Mouse (Mus musculus) neural tube, embryonic 15.5 days (tissue): Measurements from ENCODE around the gene Rab31. TPM values are rescaled to one million over a fixed set of nuclear protein-coding genes. Genes with fewer than 3 reads are reported as not detected.
"Not testable (repeated sequence)": the region's sequence is repeated elsewhere in the genome, so short reads cannot be mapped to it uniquely, and the experiment has no call there.

Experiments used
- ATAC-seq: fragments of 200-750 bp; cut with Nextera tagmentation; 2 replicates; pipeline ENCODE4 v1.8.0; 2017; ENCODE audit warnings: mild to moderate bottlenecking, moderate TSS enrichment, moderate library complexity; ENCODE audit not compliant: low FRiP score
- H3K27ac ChIP-seq: fragments of 300-500 bp; sonication (generic); replicated peaks from 2 replicates; pipeline ENCODE4 v1.5.1; 2015; ENCODE audit warnings: mild to moderate bottlenecking, inconsistent platforms
- H3K27me3 ChIP-seq: fragments of 300-500 bp; sonication (generic); replicated peaks from 2 replicates; pipeline ENCODE4 v1.6.1; 2015; ENCODE audit warnings: inconsistent platforms
- H3K36me3 ChIP-seq: fragments of 300-500 bp; sonication (generic); 2 replicates; pipeline ENCODE4 v1.6.1; 2015; ENCODE audit warnings: inconsistent platforms
- H3K4me1 ChIP-seq: fragments of 300-500 bp; sonication (generic); 2 replicates; pipeline ENCODE4 v1.6.1; 2015; ENCODE audit warnings: inconsistent platforms
- H3K4me2 ChIP-seq: fragments of 300-500 bp; sonication (generic); 2 replicates; pipeline ENCODE4 v1.6.1; 2015; ENCODE audit warnings: inconsistent platforms, mild to moderate bottlenecking, moderate library complexity
- H3K4me3 ChIP-seq: fragments of 300-500 bp; sonication (generic); replicated peaks from 2 replicates; pipeline ENCODE4 v1.5.1; 2015; ENCODE audit warnings: mild to moderate bottlenecking, inconsistent platforms
- H3K9ac ChIP-seq: fragments of 300-500 bp; sonication (generic); replicated peaks from 2 replicates; pipeline ENCODE4 v1.6.1; 2015; ENCODE audit warnings: mild to moderate bottlenecking, inconsistent platforms
- H3K9me3 ChIP-seq: fragments of 300-500 bp; sonication (generic); replicated peaks from 2 replicates; pipeline ENCODE4 v1.6.1; 2016; ENCODE audit warnings: inconsistent platforms
- WGBS: fragments of 180-500 bp; shearing (Covaris S2); methylation state at CpG from one replicate; pipeline ENCODE4 v1.1.7; 2015; ENCODE audit warnings: mixed read lengths; 5-methylcytosine and 5-hydroxymethylcytosine counted together
- polyA plus RNA-seq: library from polyadenylated mRNA; unstranded; fragments of >200 nt; fragmentation: Nextera tagmentation; extraction: Ambion mirVana; gene quantifications from 2 replicates; pipeline ENCODE4 v1.2.1, GENCODE M21; 2015

Gene Rab31
- polyA plus RNA-seq, 1 experiment from 2014 or later: 56.8 TPM

- H3K36me3 ChIP-seq: no peaks in the 10 kb centered on the region
- WGBS: 89% methylated on average over 1 of the region's 1 CpGs
- peaks cover 22% of the 10 kb centered on the region for H3K4me1 ChIP-seq
- H3K9me3 ChIP-seq: no peaks in the 10 kb centered on the region
- H3K4me3 ChIP-seq: no peak overlapping the region
- no peak for ATAC-seq
- H3K27ac ChIP-seq: no peak overlapping the region
- H3K4me2 ChIP-seq: no peak overlapping the region
- H3K9ac ChIP-seq: no peak overlapping the region
- no peaks in the 10 kb centered on the region for H3K27me3 ChIP-seq
Observed at GRCm38 (mm10) chr17:65639144-65639543, 133.4 kb downstream of the Rab31 start.

- ATAC-seq: no peak
- Histone ChIP-seq H3K4me1 (0 out of 2 replicates have a peak, but pooled peaks cover 6% of the 10 kb centered on the region), H3K9me3 (no peaks in the 10 kb centered on the region), H3K27me3 (no peaks in the 10 kb centered on the region), H3K27ac (no peak overlapping the region), H3K4me3 (no peak overlapping the region), H3K9ac (no peak overlapping the region), H3K36me3 (no peaks in the 10 kb centered on the region), H3K4me2 (no peak overlapping the region)
- WGBS: 73% methylated on average over 14 of the region's 14 CpGs
Observed at GRCm38 (mm10) chr17:65635715-65636360, 136.7 kb downstream of the Rab31 start.

GRCm38 (mm10) chr17:65629943-65630342 is 142.6 kb downstream of the Rab31 start:
- no peak overlapping the region for H3K27ac ChIP-seq
- WGBS: 90% methylated on average over 6 of the region's 6 CpGs
- no peak for ATAC-seq

GRCm38 (mm10) chr17:65628823-65629532 is 143.6 kb downstream of the Rab31 start:
- not testable (repeated sequence) for H3K9me3 ChIP-seq, ATAC-seq
- 84% methylated on average over 13 of the region's 13 CpGs for WGBS

More at GRCm38 (mm10) chr17:65629943-65630342, 142.6 kb downstream of the Rab31 start:
- Histone ChIP-seq H3K4me1 (no peaks in the 10 kb centered on the region), H3K27me3 (no peaks in the 10 kb centered on the region), H3K4me2 (no peak overlapping the region), H3K36me3 (no peaks in the 10 kb centered on the region), H3K4me3 (no peak overlapping the region), H3K9me3 (no peaks in the 10 kb centered on the region), H3K9ac (no peak overlapping the region)

GRCm38 (mm10) chr17:65626301-65626700 is 146.3 kb downstream of the Rab31 start:
- no peak for ATAC-seq
- no peak overlapping the region for H3K9ac ChIP-seq
- 94% methylated on average over 6 of the region's 6 CpGs for WGBS
- H3K36me3 ChIP-seq: no peaks in the 10 kb centered on the region
- no peaks in the 10 kb centered on the region for H3K9me3 ChIP-seq
- no peak overlapping the region for H3K4me2 ChIP-seq
- no peak overlapping the region for H3K27ac ChIP-seq
- H3K4me1 ChIP-seq: no peaks in the 10 kb centered on the region
- no peaks in the 10 kb centered on the region for H3K27me3 ChIP-seq
- H3K4me3 ChIP-seq: no peak overlapping the region

More at GRCm38 (mm10) chr17:65628823-65629532, 143.6 kb downstream of the Rab31 start:
- H3K9ac ChIP-seq, H3K27ac ChIP-seq, H3K27me3 ChIP-seq, H3K4me2 ChIP-seq, H3K36me3 ChIP-seq, H3K4me3 ChIP-seq, H3K4me1 ChIP-seq: not testable (repeated sequence)

- WGBS: 90% methylated on average over 6 of the region's 6 CpGs
Observed at GRCm38 (mm10) chr17:65625563-65625962, 147.0 kb downstream of the Rab31 start.

GRCm38 (mm10) chr17:65623130-65623529 is 149.4 kb downstream of the Rab31 start:
- Histone ChIP-seq H3K27ac (no peak overlapping the region), H3K36me3 (no peaks in the 10 kb centered on the region), H3K9ac (no peak overlapping the region), H3K4me3 (no peak overlapping the region), H3K4me1 (no peaks in the 10 kb centered on the region), H3K9me3 (no peaks in the 10 kb centered on the region), H3K27me3 (no peaks in the 10 kb centered on the region), H3K4me2 (no peak overlapping the region)
- no peak for ATAC-seq

More at GRCm38 (mm10) chr17:65625563-65625962, 147.0 kb downstream of the Rab31 start:
- Histone ChIP-seq H3K27ac (no peak overlapping the region), H3K9ac (no peak overlapping the region), H3K36me3 (no peaks in the 10 kb centered on the region), H3K9me3 (no peaks in the 10 kb centered on the region), H3K4me1 (no peaks in the 10 kb centered on the region), H3K4me3 (no peak overlapping the region), H3K4me2 (no peak overlapping the region), H3K27me3 (no peaks in the 10 kb centered on the region)
- ATAC-seq: no peak

GRCm38 (mm10) chr17:65618431-65618830 is 154.1 kb downstream of the Rab31 start:
- Histone ChIP-seq H3K27ac (no peak overlapping the region), H3K9ac (no peak overlapping the region), H3K9me3 (no peaks in the 10 kb centered on the region), H3K4me2 (no peak overlapping the region), H3K4me1 (0 out of 2 replicates have a peak, but pooled peaks cover 3% of the 10 kb centered on the region), H3K27me3 (no peaks in the 10 kb centered on the region), H3K4me3 (no peak overlapping the region), H3K36me3 (no peaks in the 10 kb centered on the region)
- WGBS: 60% methylated on average over 2 of the region's 2 CpGs
- ATAC-seq: no peak

- no peak overlapping the region for H3K27ac ChIP-seq
- no peak overlapping the region for H3K4me3 ChIP-seq
- no peak for ATAC-seq
- peaks cover 14% of the 10 kb centered on the region for H3K4me1 ChIP-seq
- WGBS: 29% methylated on average over 3 of the region's 3 CpGs
- no peaks in the 10 kb centered on the region for H3K27me3 ChIP-seq
- H3K9me3 ChIP-seq: no peaks in the 10 kb centered on the region
- no peaks in the 10 kb centered on the region for H3K36me3 ChIP-seq
- H3K4me2 ChIP-seq: no peak overlapping the region
- H3K9ac ChIP-seq: no peak overlapping the region
Observed at GRCm38 (mm10) chr17:65615678-65616077, 156.9 kb downstream of the Rab31 start.

- Histone ChIP-seq H3K4me3 (peak overlapping the region; percentile 96), H3K27me3 (no peaks in the 10 kb centered on the region), H3K9me3 (no peaks in the 10 kb centered on the region), H3K9ac (peak overlapping the region; percentile 98), H3K36me3 (no peaks in the 10 kb centered on the region), H3K27ac (peak overlapping the region; percentile 99), H3K4me1 (peaks cover 23% of the 10 kb centered on the region), H3K4me2 (peak overlapping the region; percentile 76)
- ATAC-seq: no peak
- under 1% methylated on average over 9 of the region's 9 CpGs for WGBS
Observed at GRCm38 (mm10) chr17:65614431-65614830, 158.1 kb downstream of the Rab31 start.

- peak within 1 kb of the TSS; percentile 76 for H3K4me2 ChIP-seq
- H3K9me3 ChIP-seq: no peaks in the 10 kb centered on the region
- peak within 1 kb of the TSS; percentile 98 for H3K9ac ChIP-seq
- H3K4me1 ChIP-seq: peaks cover 30% of the 10 kb centered on the region
- H3K27ac ChIP-seq: peak within 1 kb of the TSS; percentile 99
- peak; percentile 93 for ATAC-seq
- no peaks in the 10 kb centered on the region for H3K36me3 ChIP-seq
- WGBS: under 1% methylated on average over 85 of the region's 85 CpGs
- no peaks in the 10 kb centered on the region for H3K27me3 ChIP-seq
- peak within 1 kb of the TSS; percentile 96 for H3K4me3 ChIP-seq
Observed at GRCm38 (mm10) chr17:65613463-65614412, 158.8 kb downstream of the Rab31 start, which contains the start of gene Vapa. TSS of gene Vapa (minus strand) at chr17:65613555.
